Mouse (Mus musculus): ENCODE measurements around the gene Nab2.

Nab2 gene

GRCm38 (mm10) chr10:127668093-127669050 lies at the start of gene Nab2:
Gene Nab2 (minus strand): TSS chr10:127668568.
- no peak for DNase-seq (ENCODE audit: low spot score in 2 of 2)

- no peak for DNase-seq (ENCODE audit: low spot score in 2 of 2)
These were observed 44.4 kb upstream of the Nab2 start for GRCm38 (mm10) chr10:127712736-127713135.

GRCm38 (mm10) chr10:127710331-127710730 lies 42.0 kb upstream of the Nab2 start:
- no peak for DNase-seq (ENCODE audit: low spot score in 2 of 2)

- DNase-seq (ENCODE audit: low spot score in 2 of 2) = no peak
These were observed 40.5 kb upstream of the Nab2 start for GRCm38 (mm10) chr10:127708850-127709370.

GRCm38 (mm10) chr10:127707721-127708120 lies 39.4 kb upstream of the Nab2 start:
- no peak for DNase-seq (ENCODE audit: low spot score in 2 of 2)

- no peak for DNase-seq (ENCODE audit: low spot score in 2 of 2)
These were observed 37.4 kb upstream of the Nab2 start for GRCm38 (mm10) chr10:127705783-127706182.

- no peak for DNase-seq (ENCODE audit: low spot score in 2 of 2)
These were observed 36.4 kb upstream of the Nab2 start, which contains the start of gene Myo1a for GRCm38 (mm10) chr10:127704766-127705220. Gene Myo1a (plus strand): TSS chr10:127705170.

- no peak for DNase-seq (ENCODE audit: low spot score in 2 of 2)
These were observed 35.9 kb upstream of the Nab2 start for GRCm38 (mm10) chr10:127704293-127704692.

- no peak for DNase-seq (ENCODE audit: low spot score in 2 of 2)
These were observed 34.9 kb upstream of the Nab2 start for GRCm38 (mm10) chr10:127703299-127703698.

GRCm38 (mm10) chr10:127698966-127699365 lies 30.6 kb upstream of the Nab2 start:
- DNase-seq (ENCODE audit: low spot score in 2 of 2) = no peak

- DNase-seq (ENCODE audit: low spot score in 2 of 2) = no peak
These were observed 27.4 kb upstream of the Nab2 start for GRCm38 (mm10) chr10:127695775-127696174.

- no peak for DNase-seq (ENCODE audit: low spot score in 2 of 2)
These were observed 26.3 kb upstream of the Nab2 start for GRCm38 (mm10) chr10:127694636-127695035.

- no peak for DNase-seq (ENCODE audit: low spot score in 2 of 2)
These were observed 22.7 kb upstream of the Nab2 start for GRCm38 (mm10) chr10:127691053-127691452.

- DNase-seq (ENCODE audit: low spot score in 2 of 2) = no peak
These were observed 14.5 kb upstream of the Nab2 start for GRCm38 (mm10) chr10:127682886-127683285.

GRCm38 (mm10) chr10:127679881-127680280 lies 11.5 kb upstream of the Nab2 start:
- DNase-seq (ENCODE audit: low spot score in 2 of 2) = no peak

- DNase-seq (ENCODE audit: low spot score in 2 of 2) = no peak
These were observed 10.8 kb upstream of the Nab2 start for GRCm38 (mm10) chr10:127679208-127679607.

GRCm38 (mm10) chr10:127677591-127678336 lies 9.4 kb upstream of the Nab2 start:
- peak in 1 of 2 experiments; percentile 68 for DNase-seq (ENCODE audit: low spot score in 2 of 2)

- DNase-seq (ENCODE audit: low spot score in 2 of 2) = peak; percentile 72 to 94
These were observed 8.6 kb upstream of the Nab2 start for GRCm38 (mm10) chr10:127676691-127677548.

GRCm38 (mm10) chr10:127675859-127676398 lies 7.6 kb upstream of the Nab2 start:
- no peak for DNase-seq (ENCODE audit: low spot score in 2 of 2)

GRCm38 (mm10) chr10:127674794-127675522 lies 6.6 kb upstream of the Nab2 start:
- peak; percentile 53 to 82 for DNase-seq (ENCODE audit: low spot score in 2 of 2)
